Mouse (Mus musculus) gastrocnemius, adult 18-20 months (tissue): Measurements from ENCODE around the gene Acsm2. TPM values are rescaled to one million over a fixed set of nuclear protein-coding genes. Genes with fewer than 3 reads are reported as not detected.

Source experiments
- total RNA-seq, 2 experiments: library from RNA; stranded (reverse); gene quantifications; 2 replicates each; pipeline ENCODE4 v1.2.3; 2021

The Acsm2 gene
- total RNA-seq, 2 experiments from 2014 or later: 0.48 TPM; not detected in 1

Other genes with a start within 250 kb of the Acsm2 start
- not detected for gene Gp2, start 95.1 kb upstream of the Acsm2 start, total RNA-seq
- gene Umod, start 75.1 kb upstream of the Acsm2 start, total RNA-seq: not detected
- 1 to 10 TPM in 1 of 2 experiments, under 1 TPM in 1; 0.50 to 1.2 TPM for gene Acsm5, start 34.9 kb upstream of the Acsm2 start, total RNA-seq
- gene Pdilt, start 30.9 kb upstream of the Acsm2 start, total RNA-seq: not detected
- gene Acsm1, start 52.7 kb downstream of the Acsm2 start, total RNA-seq: 1 to 10 TPM in 1 of 2 experiments, under 1 TPM in 1; 0.25 to 1.4 TPM
- not detected for gene Acsm4, start 135.7 kb downstream of the Acsm2 start, total RNA-seq
- gene Thumpd1, start 166.5 kb downstream of the Acsm2 start, total RNA-seq: 10 to 100 TPM; 16.7 to 16.8 TPM
- gene Acsm3, start 206.6 kb downstream of the Acsm2 start, total RNA-seq: under 1 TPM; 0.46 to 0.59 TPM
- gene Rexo5, start 239.7 kb downstream of the Acsm2 start, total RNA-seq: under 1 TPM; 0.12 to 0.41 TPM
- under 1 TPM; 0.66 to 0.96 TPM for gene Eri2, start 239.7 kb downstream of the Acsm2 start, total RNA-seq